Mouse (Mus musculus) kidney, embryonic 15.5 days (tissue): ENCODE data around the gene Crocc. TPM values are rescaled to one million over a fixed set of nuclear protein-coding genes. Genes with fewer than 3 reads are reported as not detected.

Source experiments
- ATAC-seq: fragments of 200-750 bp; cut with Nextera tagmentation; replicated peaks from 2 replicates; pipeline ENCODE4 v1.8.0; 2017; ENCODE audit warnings: moderate TSS enrichment; ENCODE audit not compliant: low FRiP score
- H3K27ac ChIP-seq: fragments of 300-500 bp; sonication (generic); 2 replicates; pipeline ENCODE4 v1.5.1; 2015; ENCODE audit warnings: mild to moderate bottlenecking, inconsistent platforms
- H3K27me3 ChIP-seq: fragments of 300-500 bp; sonication (generic); 2 replicates; pipeline ENCODE4 v1.6.1; 2015; ENCODE audit warnings: inconsistent platforms
- H3K36me3 ChIP-seq: fragments of 300-500 bp; sonication (generic); 2 replicates; pipeline ENCODE4 v1.6.1; 2015; ENCODE audit warnings: inconsistent platforms
- H3K4me1 ChIP-seq: fragments of 300-500 bp; sonication (generic); 2 replicates; pipeline ENCODE4 v1.6.1; 2015; ENCODE audit warnings: inconsistent platforms
- H3K4me2 ChIP-seq: fragments of 300-500 bp; sonication (generic); 2 replicates; pipeline ENCODE4 v1.6.1; 2015; ENCODE audit warnings: moderate library complexity, mild to moderate bottlenecking, inconsistent platforms
- H3K4me3 ChIP-seq: fragments of 300-500 bp; sonication (generic); replicated peaks from 2 replicates; pipeline ENCODE4 v1.5.1; 2015; ENCODE audit warnings: mild to moderate bottlenecking, inconsistent platforms
- H3K9ac ChIP-seq: fragments of 300-500 bp; sonication (generic); 2 replicates; pipeline ENCODE4 v1.6.1; 2015; ENCODE audit warnings: mild to moderate bottlenecking, inconsistent platforms
- H3K9me3 ChIP-seq: fragments of 300-500 bp; sonication (generic); replicated peaks from 2 replicates; pipeline ENCODE4 v1.6.1; 2016; ENCODE audit warnings: inconsistent platforms
- WGBS: fragments of 180-500 bp; shearing (Covaris S2); methylation state at CpG from one replicate; pipeline ENCODE4 v1.1.7; 2015; ENCODE audit warnings: mixed read lengths; 5-methylcytosine and 5-hydroxymethylcytosine counted together
- polyA plus RNA-seq: library from polyadenylated mRNA; unstranded; fragments of >200 nt; fragmentation: Nextera tagmentation; extraction: Ambion mirVana; gene quantifications from 2 replicates; pipeline ENCODE4 v1.2.1, GENCODE M21; 2015

Gene Crocc
- polyA plus RNA-seq, 1 experiment from 2014 or later: 9.5 TPM

- 76% methylated on average over 10 of the region's 10 CpGs for WGBS
- Histone ChIP-seq H3K4me2 (no peak overlapping the region), H3K4me3 (no peak overlapping the region), H3K27ac (no peak overlapping the region), H3K9ac (no peak overlapping the region), H3K36me3 (peaks cover 78% of the 10 kb centered on the region), H3K9me3 (no peaks in the 10 kb centered on the region), H3K4me1 (peaks cover 9% of the 10 kb centered on the region; the same call in 1 of the 2 replicates), H3K27me3 (no peaks in the 10 kb centered on the region)
- ATAC-seq: no peak
Measured at GRCm38 (mm10) chr4:140977278-140977677, 83.1 kb downstream of the Crocc start.

DNA sequence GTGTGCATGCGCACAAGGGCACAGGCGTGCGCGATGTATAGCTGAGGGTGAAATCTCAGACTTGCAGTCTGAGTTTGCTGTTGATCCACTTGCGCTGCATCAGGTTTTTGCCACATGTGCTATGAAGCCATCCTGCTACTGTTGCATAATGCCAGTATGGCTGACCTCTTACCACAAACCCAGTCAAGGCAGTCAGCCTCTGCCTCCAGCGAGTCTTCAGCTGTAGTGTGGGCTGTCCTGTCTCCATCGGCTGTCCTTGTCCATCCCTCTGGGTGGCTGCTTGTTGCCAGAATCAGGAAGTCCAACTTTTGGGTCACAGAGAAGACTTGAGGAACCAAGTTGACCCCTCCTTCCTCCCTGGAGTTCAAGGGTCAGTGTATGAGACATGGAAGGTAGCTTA is 85.0 kb downstream of the Crocc start:
- Histone ChIP-seq H3K36me3 (peaks cover 97% of the 10 kb centered on the region), H3K9me3 (no peaks in the 10 kb centered on the region), H3K27ac (no peak overlapping the region)

GRCm38 (mm10) chr4:140974408-140974807 is 85.9 kb downstream of the Crocc start:
- peaks cover 100% of the 10 kb centered on the region for H3K36me3 ChIP-seq
- WGBS: 92% methylated on average over 6 of the region's 6 CpGs
- H3K9ac ChIP-seq: no peak overlapping the region
- peaks cover 8% of the 10 kb centered on the region; the same call in 1 of the 2 replicates for H3K4me1 ChIP-seq
- ATAC-seq: no peak
- no peaks in the 10 kb centered on the region for H3K9me3 ChIP-seq
- H3K27me3 ChIP-seq: no peaks in the 10 kb centered on the region
- no peak overlapping the region for H3K4me3 ChIP-seq
- H3K27ac ChIP-seq: no peak overlapping the region
- H3K4me2 ChIP-seq: no peak overlapping the region

More for the DNA sequence above, 85.0 kb downstream of the Crocc start:
- no peak for ATAC-seq
- Histone ChIP-seq H3K27me3 (no peaks in the 10 kb centered on the region), H3K4me2 (no peak overlapping the region), H3K9ac (no peak overlapping the region), H3K4me3 (no peak overlapping the region), H3K4me1 (peaks cover 8% of the 10 kb centered on the region; the same call in 1 of the 2 replicates)
- 97% methylated on average over 7 of the region's 7 CpGs for WGBS

- H3K9me3 ChIP-seq: no peaks in the 10 kb centered on the region
Measured at GRCm38 (mm10) chr4:140971691-140972090, 88.7 kb downstream of the Crocc start.

DNA sequence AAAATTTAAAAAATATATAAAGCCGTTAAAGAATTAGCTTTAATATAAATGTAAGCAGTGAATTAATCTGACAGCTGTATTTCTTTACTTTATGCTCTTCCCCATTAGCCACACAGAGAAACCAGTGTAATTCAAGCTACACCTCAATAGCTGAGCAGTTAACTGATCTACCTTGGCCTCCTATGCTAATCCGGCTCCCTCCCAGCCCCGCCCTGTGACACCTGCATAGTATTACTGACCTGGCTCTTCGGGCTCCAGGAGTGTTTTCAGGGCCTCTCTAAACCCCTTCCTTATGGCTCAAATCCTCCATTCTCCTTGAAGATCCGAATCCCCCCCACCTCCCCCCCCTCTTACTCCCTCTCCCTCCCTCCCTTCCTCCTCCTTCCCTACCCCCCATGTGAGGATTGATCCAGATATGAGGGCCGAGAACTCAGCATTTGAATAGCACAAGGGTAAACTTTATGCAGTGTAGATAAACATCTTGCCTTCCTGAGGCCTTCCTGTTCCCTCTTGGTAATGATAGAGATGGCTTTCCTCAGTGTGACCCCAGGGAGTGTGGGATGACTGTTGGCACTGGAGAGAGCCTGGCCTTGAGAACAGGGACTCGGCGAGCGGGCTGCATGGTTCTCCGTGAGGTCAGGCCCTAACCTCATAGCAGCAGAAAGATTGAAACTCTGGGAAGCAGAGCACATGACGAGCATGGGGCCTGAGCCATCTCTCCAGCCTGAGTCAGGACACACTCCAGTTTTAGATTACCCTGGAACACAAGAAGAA is 92.8 kb downstream of the Crocc start:
- Histone ChIP-seq H3K4me1 (peaks cover 20% of the 10 kb centered on the region), H3K9ac (no peak overlapping the region), H3K4me2 (no peak overlapping the region), H3K9me3 (no peaks in the 10 kb centered on the region), H3K4me3 (no peak overlapping the region), H3K36me3 (peaks cover 72% of the 10 kb centered on the region), H3K27me3 (no peaks in the 10 kb centered on the region), H3K27ac (no peak overlapping the region)
- ATAC-seq: no peak
- 79% methylated on average over 11 of the region's 11 CpGs for WGBS

More at GRCm38 (mm10) chr4:140971691-140972090, 88.7 kb downstream of the Crocc start:
- Histone ChIP-seq H3K36me3 (peaks cover 98% of the 10 kb centered on the region), H3K4me1 (peaks cover 8% of the 10 kb centered on the region; the same call in 1 of the 2 replicates), H3K27me3 (no peaks in the 10 kb centered on the region), H3K27ac (no peak overlapping the region), H3K4me2 (no peak overlapping the region), H3K9ac (no peak overlapping the region), H3K4me3 (no peak overlapping the region)
- no peak for ATAC-seq
- 89% methylated on average over 13 of the region's 13 CpGs for WGBS

Other genes with a start within 250 kb of the Crocc start
- 0.05 and 0.08 TPM in 2 replicates for gene Padi3, start 249.9 kb downstream of the Crocc start, polyA plus RNA-seq
- 0.21 and 0.26 TPM in 2 replicates for gene Padi1, start 214.8 kb downstream of the Crocc start, polyA plus RNA-seq
- 18.7 and 21.4 TPM in 2 replicates for gene Padi2, start 154.2 kb downstream of the Crocc start, polyA plus RNA-seq
- 448 and 457 TPM in 2 replicates for gene Sdhb, start 99.3 kb downstream of the Crocc start, polyA plus RNA-seq
- gene Atp13a2, start 73.7 kb downstream of the Crocc start, polyA plus RNA-seq: 40.5 and 45.3 TPM in 2 replicates
- gene Mfap2, start 50.1 kb downstream of the Crocc start, polyA plus RNA-seq: 340 and 433 TPM in 2 replicates
- 80.0 and 89.4 TPM in 2 replicates for gene Necap2, start 17.8 kb upstream of the Crocc start, polyA plus RNA-seq
- gene Spata21, start 27.8 kb upstream of the Crocc start, polyA plus RNA-seq: 0.50 and 0.64 TPM in 2 replicates
- gene Szrd1, start 79.2 kb upstream of the Crocc start, polyA plus RNA-seq: 49.6 and 50.4 TPM in 2 replicates
- 22.4 and 23.0 TPM in 2 replicates for gene Fbxo42, start 87.4 kb upstream of the Crocc start, polyA plus RNA-seq
- 5.9 and 6.8 TPM in 2 replicates for gene Rsg1, start 153.4 kb upstream of the Crocc start, polyA plus RNA-seq
- gene Arhgef19, start 178.9 kb upstream of the Crocc start, polyA plus RNA-seq: 7.4 and 9.6 TPM in 2 replicates
- gene Epha2, start 240.7 kb upstream of the Crocc start, polyA plus RNA-seq: 6.8 and 7.1 TPM in 2 replicates